In genomic region chr13:20042856-20043255, GRCm38 (mm10) we compare ENCODE assay signal across 24 mouse cellular contexts. TPM values are rescaled to one million over a fixed set of nuclear protein-coding genes. Genes with fewer than 3 reads are reported as not detected.
A peak's percentile ranks its signal among the peaks of the same experiment; 100 is the strongest.
DNase-seq lines count a peak whose midpoint lies in the region; ATAC-seq lines count a peak whose summit lies in the region.
"Had no signal": no experiment of that assay in that cellular context is flagged by ENCODE, and none has a peak within 500 bp of the region (broad histone marks: within the 10 kb centered on the region; RNA-seq: fewer than 3 reads in every experiment).

No protein-coding gene starts in this region.

- no peaks in the 10 kb centered on the region for H3K36me3 ChIP-seq in lung, embryonic 16.5 days (ENCODE audit: control insufficient read depth, insufficient read depth, low read length)
- H3K36me3 ChIP-seq: embryonic facial prominence, embryonic 10.5 days; embryonic facial prominence, embryonic 12.5 days; forebrain, embryonic 15.5 days; G1E had no signal

- no peaks in the 10 kb centered on the region for H3K9me3 ChIP-seq in lung, embryonic 16.5 days (ENCODE audit: control insufficient read depth, low read length)
- H3K9me3 ChIP-seq: embryonic facial prominence, embryonic 10.5 days; embryonic facial prominence, embryonic 12.5 days; forebrain, embryonic 13.5 days; forebrain, embryonic 15.5 days; G1E had no signal

- H3K4me1 ChIP-seq in lung, embryonic 16.5 days (replicated peaks; ENCODE audit: control insufficient read depth, insufficient read depth, low read length), result peaks cover 19% of the 10 kb centered on the region
- H3K4me1 ChIP-seq: embryonic facial prominence, embryonic 10.5 days; embryonic facial prominence, embryonic 12.5 days had no signal

- no peak overlapping the region for H3K4me2 ChIP-seq in lung, embryonic 16.5 days (ENCODE audit: low read depth, low read length)
- H3K4me2 ChIP-seq: embryonic facial prominence, embryonic 12.5 days; forebrain, embryonic 13.5 days; forebrain, embryonic 15.5 days had no signal

- ATAC-seq in lung, embryonic 16.5 days (ENCODE audit: low read depth), result no peak
- ATAC-seq: activated CD4-positive, CD25-positive, alpha-beta regulatory T cell, adult 4 months; CD4-positive, CD25-positive, alpha-beta regulatory T cell, adult 4 months; forebrain, embryonic 13.5 days; forebrain, embryonic 15.5 days; forebrain, postnatal 0 days; Patski had no signal

- H3K9ac ChIP-seq in lung, embryonic 16.5 days (ENCODE audit: low read length), result no peak overlapping the region
- H3K9ac ChIP-seq: embryonic facial prominence, embryonic 12.5 days; forebrain, embryonic 13.5 days; forebrain, embryonic 15.5 days; forebrain, postnatal 0 days had no signal

- H3K27me3 ChIP-seq in lung, embryonic 16.5 days (ENCODE audit: control insufficient read depth, insufficient read depth, low read depth, low read length), result no peaks in the 10 kb centered on the region
- H3K27me3 ChIP-seq: CH12.LX; embryonic facial prominence, embryonic 12.5 days; forebrain, embryonic 13.5 days; forebrain, embryonic 15.5 days; Patski had no signal

- 0 out of 2 replicates have a peak overlapping the region, but pooled peaks have one; percentile 10 for H3K27ac ChIP-seq in lung, embryonic 16.5 days (ENCODE audit: low read length)
- H3K27ac ChIP-seq: embryonic facial prominence, embryonic 10.5 days; embryonic facial prominence, embryonic 12.5 days; forebrain, embryonic 13.5 days; forebrain, embryonic 15.5 days had no signal

- H3K4me3 ChIP-seq in lung, embryonic 16.5 days (ENCODE audit: low read length), result no peak overlapping the region
- H3K4me3 ChIP-seq: embryonic facial prominence, embryonic 10.5 days; embryonic facial prominence, embryonic 12.5 days; forebrain, embryonic 13.5 days; forebrain, embryonic 15.5 days had no signal

- WGBS in lung, embryonic 16.5 days, result 61% methylated on average over 2 of the region's 2 CpGs

- DNase-seq in adrenal gland, adult (ENCODE audit: inconsistent age in 2 of 2, low spot score in 1 of 2), result peak; percentile 39 to 68
- DNase-seq in adrenal gland, postnatal 4 days (ENCODE audit: low spot score in 2 of 2), result no peak
- DNase-seq in adrenal gland, postnatal 14 days, result peak; percentile 14
- no peak for DNase-seq in adrenal gland, postnatal 10 days
- DNase-seq in lung, adult 18-20 months, result no peak
- DNase-seq in ovary, adult 18-20 months (ENCODE audit: low spot score), result peak; percentile 31
- no peak for DNase-seq in ovary, postnatal 14 days (ENCODE audit: low spot score)
- DNase-seq: B cell, adult 2 months; cerebellum, adult 11-12 months; cerebellum, adult 2 months; cerebellum, adult 9-10 months; cerebellum, postnatal 10 days; cerebellum, postnatal 25 days; forebrain, postnatal 0 days had no signal

RNA-seq across cellular contexts. Expression of gene Elmo1, which starts 47.5 kb away (rescaled TPM):
- total RNA-seq in adrenal gland, postnatal 4 days (2021), result 10 to 100 TPM; 26.2 to 28.2 TPM
- 19.2 and 30.8 TPM in 2 replicates for total RNA-seq in adrenal gland, postnatal 14 days (2021)
- total RNA-seq in adrenal gland, postnatal 10 days (2021), result 10 to 100 TPM; 17.9 to 24.9 TPM
- polyA plus RNA-seq in lung, embryonic 16.5 days (2015; fragmentation: Nextera tagmentation; extraction: Ambion mirVana), result 43.9 and 44.3 TPM in 2 replicates
- polyA plus RNA-seq: G1E had no signal

Comparison
In these comparisons a context has a peak if more than half of its experiments do, and no peak if none do; other contexts are left out.
1. DNase-seq: peak in adrenal gland, adult (2 of 2), adrenal gland, postnatal 14 days (single experiment) and ovary, adult 18-20 months (single experiment); none in adrenal gland, postnatal 4 days (0 of 2), adrenal gland, postnatal 10 days (single experiment), lung, adult 18-20 months (0 of 2) and ovary, postnatal 14 days (single experiment).